Mouse (Mus musculus): ENCODE data around the gene Slc25a21. TPM values are rescaled to one million over a fixed set of nuclear protein-coding genes. Genes with fewer than 3 reads are reported as not detected.

Gene Slc25a21
- total RNA-seq, 2 experiments from 2014 or later = 82.8 to 89.5 TPM

DNA sequence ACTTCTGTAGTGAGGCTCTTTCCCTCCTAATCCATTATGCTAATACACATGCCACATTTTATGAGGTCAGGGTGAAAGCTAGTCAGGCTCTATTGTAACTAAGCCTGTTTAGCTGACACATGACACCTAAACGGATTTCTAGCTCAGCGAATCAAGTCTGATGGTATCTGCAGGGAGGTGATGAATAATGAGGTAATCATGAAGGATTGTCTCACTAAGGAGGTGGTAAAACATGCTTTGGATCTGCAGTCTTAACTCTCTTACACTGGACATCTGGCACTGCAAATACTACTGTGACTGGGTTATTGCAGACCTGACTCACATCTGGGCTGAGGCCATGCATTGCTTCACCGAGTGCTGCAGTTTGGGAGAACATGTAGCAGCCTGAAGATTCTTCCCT is 392.8 kb downstream of the Slc25a21 start:
- ATAC-seq (replicated peaks; ENCODE audit: low FRiP score, low TSS enrichment, poor library complexity, severe bottlenecking) = no peak

DNA sequence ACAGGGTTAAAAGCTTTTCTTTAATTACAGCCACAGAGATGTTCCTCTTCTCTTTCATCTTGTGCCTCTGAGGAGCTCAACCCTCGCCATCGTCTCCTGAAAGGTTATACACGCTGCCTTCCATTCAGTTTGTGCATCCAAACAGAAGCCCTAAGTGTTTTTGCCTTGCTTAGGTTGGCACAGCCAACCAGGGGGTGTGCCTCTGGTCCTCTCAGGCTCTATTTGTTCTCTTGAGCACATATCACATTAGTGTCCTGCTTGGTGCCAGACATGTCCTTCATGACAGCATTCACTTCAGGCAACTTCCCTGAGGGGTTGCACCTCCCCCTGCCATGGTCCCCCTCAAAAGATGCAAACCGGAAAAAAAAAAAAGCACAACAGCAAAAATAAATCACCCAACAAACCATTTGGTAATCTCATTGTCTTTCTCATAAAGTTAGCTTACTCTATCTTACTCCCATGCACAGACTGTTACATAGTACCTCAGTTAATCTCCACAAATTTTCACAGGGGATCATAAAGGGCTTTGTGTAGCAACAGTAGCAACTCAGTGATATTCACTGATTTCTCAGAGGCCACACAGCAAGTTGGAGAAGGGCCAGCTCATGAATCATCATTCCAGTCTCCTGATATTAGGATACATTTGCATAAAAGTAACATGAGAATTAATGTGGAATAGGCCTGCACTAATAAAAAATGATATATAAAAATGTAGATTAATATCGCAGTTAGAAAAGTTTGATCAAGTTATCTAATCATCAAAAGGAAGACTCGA is 398.4 kb downstream of the Slc25a21 start:
- ATAC-seq (replicated peaks; ENCODE audit: low FRiP score, low TSS enrichment, poor library complexity, severe bottlenecking) = no peak

- ATAC-seq (replicated peaks; ENCODE audit: low FRiP score, low TSS enrichment, poor library complexity, severe bottlenecking) = no peak
These were observed 408.0 kb downstream of the Slc25a21 start for GRCm38 (mm10) chr12:56789236-56789635.

- ATAC-seq (replicated peaks; ENCODE audit: low FRiP score, low TSS enrichment, poor library complexity, severe bottlenecking) = no peak
These were observed 412.0 kb downstream of the Slc25a21 start for GRCm38 (mm10) chr12:56785250-56785649.

GRCm38 (mm10) chr12:56781196-56781595 is 416.1 kb downstream of the Slc25a21 start:
- no peak for ATAC-seq (replicated peaks; ENCODE audit: low FRiP score, low TSS enrichment, poor library complexity, severe bottlenecking)

DNA sequence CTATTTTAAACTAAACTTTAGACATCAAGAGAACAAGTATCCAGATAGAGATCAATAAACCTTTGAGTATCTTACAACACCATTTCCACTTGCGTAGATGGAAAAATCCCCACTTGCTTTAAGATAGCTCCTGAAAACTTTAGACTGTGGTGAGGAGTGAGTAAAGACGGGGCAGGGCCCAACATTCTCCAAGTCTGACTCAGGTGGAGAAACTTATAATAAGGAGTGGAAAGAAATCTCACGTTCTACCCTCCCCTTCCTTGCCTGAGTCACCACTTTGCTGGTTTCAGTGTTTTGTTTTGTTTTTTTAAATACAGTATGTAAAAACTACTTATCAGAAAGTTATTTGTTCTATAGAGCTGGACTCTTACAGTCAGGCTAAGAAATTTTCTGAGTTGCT is 417.7 kb downstream of the Slc25a21 start:
- no peak for ATAC-seq (replicated peaks; ENCODE audit: low FRiP score, low TSS enrichment, poor library complexity, severe bottlenecking)

DNA sequence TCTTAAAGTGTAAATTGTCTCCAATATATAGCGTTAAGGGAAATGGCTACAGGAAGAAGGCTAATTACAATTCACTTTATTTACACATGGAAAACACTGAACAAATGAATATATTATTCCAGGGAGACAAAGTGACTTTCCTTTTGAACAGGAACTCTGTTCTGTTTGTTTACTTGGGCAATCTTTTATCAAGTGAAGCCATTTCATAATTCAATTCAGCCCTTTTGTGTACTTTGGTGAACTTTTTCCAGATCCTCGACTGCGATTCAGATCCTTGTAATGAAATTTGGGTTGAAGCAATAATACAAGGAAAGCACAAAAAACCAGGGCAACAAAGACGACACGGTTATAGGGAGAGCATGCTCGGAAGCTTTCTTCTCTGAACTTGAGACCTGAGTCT is 423.3 kb downstream of the Slc25a21 start:
- no peak for ATAC-seq (replicated peaks; ENCODE audit: low FRiP score, low TSS enrichment, poor library complexity, severe bottlenecking)

GRCm38 (mm10) chr12:56769421-56769820 is 427.9 kb downstream of the Slc25a21 start:
- ATAC-seq (replicated peaks; ENCODE audit: low FRiP score, low TSS enrichment, poor library complexity, severe bottlenecking) = no peak

- ATAC-seq (replicated peaks; ENCODE audit: low FRiP score, low TSS enrichment, poor library complexity, severe bottlenecking) = no peak
These were observed 429.8 kb downstream of the Slc25a21 start for GRCm38 (mm10) chr12:56767474-56767873.

DNA sequence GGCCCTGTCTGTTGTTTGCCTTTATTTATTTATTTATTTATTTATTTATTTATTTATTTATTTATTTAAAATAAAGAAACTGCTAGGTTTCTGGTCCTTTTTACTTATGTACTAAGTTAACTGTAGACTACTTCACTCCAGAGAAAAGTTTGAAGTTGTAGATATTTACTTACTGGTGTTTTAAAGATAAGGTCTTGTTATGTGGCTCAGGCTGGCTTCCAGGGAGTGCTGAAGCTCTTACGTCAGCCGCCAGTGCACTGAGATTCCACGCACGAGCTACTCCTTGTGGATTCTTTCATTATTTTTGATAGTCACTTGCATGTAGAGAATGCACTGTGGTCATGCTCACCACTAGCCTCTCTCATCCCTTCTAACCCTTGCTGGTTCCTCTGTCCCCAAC is 460.2 kb downstream of the Slc25a21 start:
- ATAC-seq (replicated peaks; ENCODE audit: low FRiP score, low TSS enrichment, poor library complexity, severe bottlenecking) = no peak

- no peak for ATAC-seq (replicated peaks; ENCODE audit: low FRiP score, low TSS enrichment, poor library complexity, severe bottlenecking)
These were observed 469.6 kb downstream of the Slc25a21 start for GRCm38 (mm10) chr12:56727631-56728030.

- no peak for ATAC-seq (replicated peaks; ENCODE audit: low FRiP score, low TSS enrichment, poor library complexity, severe bottlenecking)
These were observed 478.6 kb downstream of the Slc25a21 start for GRCm38 (mm10) chr12:56718707-56719051.

DNA sequence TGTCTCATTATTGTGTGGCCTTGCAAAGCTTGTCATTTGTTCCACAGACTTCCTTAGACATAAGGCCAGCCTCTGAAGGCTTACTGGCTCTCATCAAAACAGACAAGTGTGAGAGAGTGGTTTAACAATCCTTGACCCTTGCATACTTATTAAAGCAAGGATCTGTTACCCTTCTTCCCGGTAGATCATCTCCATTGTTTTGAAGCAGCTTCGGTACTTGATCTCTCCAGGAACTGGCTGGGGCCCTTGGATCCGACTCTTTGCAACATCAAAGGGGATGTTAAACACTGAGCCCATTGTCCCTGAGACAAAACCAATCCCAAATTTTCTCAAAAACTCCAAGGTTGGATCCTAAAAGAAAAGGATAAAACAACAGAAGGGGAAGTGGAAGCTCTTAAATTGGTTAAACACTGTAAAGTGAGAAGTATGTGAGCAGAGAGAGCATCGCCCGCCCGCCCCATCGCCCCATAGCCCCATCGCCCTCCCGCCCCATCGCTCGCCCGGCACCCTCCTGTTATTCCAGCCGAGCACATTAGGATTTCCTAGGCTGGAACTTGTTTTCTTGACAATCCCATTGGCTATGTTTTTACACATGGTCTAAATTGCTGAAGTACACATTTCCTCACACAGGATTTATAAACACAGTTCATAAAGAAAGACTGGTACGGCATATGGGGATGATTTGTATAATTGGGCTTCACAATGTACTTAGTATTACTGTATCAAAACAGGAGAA is 479.1 kb downstream of the Slc25a21 start:
- ATAC-seq (replicated peaks; ENCODE audit: low FRiP score, low TSS enrichment, poor library complexity, severe bottlenecking) = no peak

DNA sequence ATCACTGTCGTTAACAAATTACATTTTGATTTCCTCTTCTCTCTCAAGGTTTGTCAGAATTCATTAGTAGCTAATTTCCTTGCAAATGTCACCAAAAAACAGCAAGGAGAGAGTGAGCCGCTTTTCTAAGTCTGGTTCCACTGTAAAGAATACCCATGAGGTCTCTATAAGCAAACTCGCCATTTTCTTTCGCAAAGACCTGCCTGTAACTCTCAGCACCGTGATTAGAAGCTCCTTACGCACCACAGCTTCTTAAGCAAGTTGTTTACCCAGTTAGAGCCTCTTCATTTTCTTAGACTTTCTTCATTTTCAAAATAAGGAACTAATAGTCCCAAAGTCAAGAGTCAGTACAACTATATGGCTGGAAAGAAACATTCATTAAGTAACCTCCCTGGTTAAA is 496.3 kb downstream of the Slc25a21 start:
- ATAC-seq (replicated peaks; ENCODE audit: low FRiP score, low TSS enrichment, poor library complexity, severe bottlenecking) = no peak

GRCm38 (mm10) chr12:56699915-56700900 is 497.1 kb downstream of the Slc25a21 start:
- ATAC-seq (replicated peaks; ENCODE audit: low FRiP score, low TSS enrichment, poor library complexity, severe bottlenecking) = no peak

DNA sequence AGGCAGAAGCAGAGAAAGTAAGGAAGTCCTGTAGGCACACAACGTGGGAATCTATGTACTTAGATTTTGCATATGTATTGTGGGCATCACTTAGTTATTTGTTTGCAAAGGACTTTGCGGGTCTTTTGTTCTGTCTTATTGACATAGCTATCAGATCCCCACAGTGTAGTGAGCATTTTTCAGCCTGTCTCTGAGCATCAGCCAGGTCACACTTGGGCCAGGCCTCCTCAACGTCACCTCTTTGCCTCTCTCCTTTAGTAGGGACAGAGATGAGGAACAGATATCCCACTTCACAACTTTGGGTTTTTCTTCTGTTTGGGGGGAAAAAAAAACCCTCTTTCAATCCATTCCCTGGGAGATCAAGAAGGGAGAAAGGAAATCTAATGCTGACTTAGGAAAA is 497.9 kb downstream of the Slc25a21 start:
- no peak for ATAC-seq (replicated peaks; ENCODE audit: low FRiP score, low TSS enrichment, poor library complexity, severe bottlenecking)

DNA sequence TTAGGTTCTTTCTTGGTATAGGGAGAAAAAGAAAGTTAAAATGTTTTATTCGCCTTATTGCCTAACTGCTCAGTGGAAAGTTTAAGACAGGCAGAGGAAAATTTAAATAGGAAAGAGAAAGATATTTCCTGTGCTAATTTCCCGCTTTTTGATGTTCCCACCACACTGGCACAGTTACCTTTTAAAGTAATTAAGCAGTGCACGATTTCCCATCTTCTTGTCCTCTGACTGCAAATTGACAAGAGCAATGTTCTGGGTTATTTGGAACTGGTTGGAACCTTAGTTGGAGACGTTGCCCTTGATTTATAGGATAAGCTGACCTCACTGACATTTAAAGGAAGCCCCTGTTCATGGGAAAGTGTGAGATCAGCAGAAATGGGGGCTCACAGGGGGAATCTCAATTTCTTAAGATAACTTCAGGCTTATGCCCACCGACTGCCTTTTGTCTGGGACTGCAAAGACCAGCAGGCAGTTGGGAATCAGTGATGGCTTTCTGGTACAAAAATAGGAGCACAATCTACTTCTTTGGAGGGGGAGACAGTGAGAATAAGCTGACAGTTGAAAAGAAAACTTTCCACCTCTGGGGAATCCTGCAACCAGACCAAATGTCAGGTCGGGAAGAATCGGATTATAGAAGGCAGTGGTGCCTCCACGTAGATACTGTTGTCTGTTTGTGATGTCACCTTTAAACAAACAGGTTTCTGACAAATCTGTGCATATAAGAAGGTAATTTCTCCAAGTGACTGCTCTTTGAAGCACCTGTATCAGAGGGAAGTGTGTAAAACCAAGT is 498.9 kb downstream of the Slc25a21 start:
- no peak for ATAC-seq (replicated peaks; ENCODE audit: low FRiP score, low TSS enrichment, poor library complexity, severe bottlenecking)

GRCm38 (mm10) chr12:56697785-56698184 is 499.5 kb downstream of the Slc25a21 start:
- no peak for ATAC-seq (replicated peaks; ENCODE audit: low FRiP score, low TSS enrichment, poor library complexity, severe bottlenecking)
